Mouse (Mus musculus) neural tube, embryonic 11.5 days (tissue): ENCODE results near the gene Ccdc24. TPM values are rescaled to one million over a fixed set of nuclear protein-coding genes. Genes with fewer than 3 reads are reported as not detected.

Experiments used
- ATAC-seq: fragments of 200-750 bp; cut with Nextera tagmentation; 2 replicates; pipeline ENCODE4 v1.8.0; 2017; ENCODE audit warnings: moderate number of reproducible peaks, mild to moderate bottlenecking, moderate TSS enrichment, moderate library complexity; ENCODE audit not compliant: insufficient read depth, low FRiP score, low TSS enrichment
- DNase-seq: peaks from one replicate; pipeline ENCODE4 v3.0.0-alpha.2; 2015; ENCODE audit warnings: low spot score
- H3K27ac ChIP-seq: fragments of 300-500 bp; sonication (generic); 2 replicates; pipeline ENCODE4 v1.5.1; 2014; ENCODE audit warnings: low read depth, mild to moderate bottlenecking, low read length
- H3K27me3 ChIP-seq: fragments of 300-500 bp; sonication (generic); 2 replicates; pipeline ENCODE4 v1.6.1; 2014; ENCODE audit warnings: mild to moderate bottlenecking, low read length, mixed read lengths; ENCODE audit not compliant: control insufficient read depth, insufficient read depth
- H3K36me3 ChIP-seq: fragments of 300-500 bp; sonication (generic); 2 replicates; pipeline ENCODE4 v1.6.1; 2014; ENCODE audit warnings: mild to moderate bottlenecking, low read length, moderate library complexity, mixed read lengths; ENCODE audit not compliant: control insufficient read depth, insufficient read depth
- H3K4me1 ChIP-seq: fragments of 300-500 bp; sonication (generic); 2 replicates; pipeline ENCODE4 v1.6.1; 2014; ENCODE audit warnings: low read length, mixed read lengths; ENCODE audit not compliant: control insufficient read depth, insufficient read depth
- H3K4me2 ChIP-seq: fragments of 300-500 bp; sonication (generic); 2 replicates; pipeline ENCODE4 v1.6.1; 2014; ENCODE audit warnings: low read depth, mild to moderate bottlenecking, moderate library complexity
- H3K4me3 ChIP-seq: fragments of 300-500 bp; sonication (generic); 2 replicates; pipeline ENCODE4 v1.5.1; 2014; ENCODE audit warnings: low read depth, low read length
- H3K9ac ChIP-seq: fragments of 300-500 bp; sonication (generic); 2 replicates; pipeline ENCODE4 v1.6.1; 2014; ENCODE audit warnings: mild to moderate bottlenecking, low read length
- H3K9me3 ChIP-seq: fragments of 300-500 bp; sonication (generic); 2 replicates; pipeline ENCODE4 v1.6.1; 2016; ENCODE audit warnings: low read length; ENCODE audit not compliant: control insufficient read depth
- WGBS: fragments of 180-500 bp; shearing (Covaris S2); extraction: QIAGEN DNeasy Blood & Tissue Kit; methylation state at CpG from one replicate; pipeline ENCODE4 v1.1.7; 2014; 5-methylcytosine and 5-hydroxymethylcytosine counted together
- polyA plus RNA-seq: library from polyadenylated mRNA; unstranded; fragments of >200 nt; fragmentation: Nextera tagmentation; extraction: Ambion mirVana; gene quantifications from 2 replicates; pipeline ENCODE4 v1.2.1, GENCODE M21; 2014

Ccdc24 gene
- polyA plus RNA-seq, 1 experiment from 2014 or later, result 1.8 TPM

GRCm38 (mm10) chr4:117878703-117879102, 6.3 kb upstream of the Ccdc24 start:
- Histone ChIP-seq H3K9ac (no peak overlapping the region), H3K4me3 (no peak overlapping the region), H3K27me3 (no peaks in the 10 kb centered on the region), H3K9me3 (no peaks in the 10 kb centered on the region), H3K4me1 (peaks cover 12% of the 10 kb centered on the region), H3K4me2 (no peak overlapping the region), H3K36me3 (peaks cover 15% of the 10 kb centered on the region), H3K27ac (no peak overlapping the region)
- ATAC-seq (no peak), DNase-seq (no peak)
- 84% methylated on average over 5 of the region's 5 CpGs for WGBS

GRCm38 (mm10) chr4:117878301-117878700, 5.9 kb upstream of the Ccdc24 start:
- Histone ChIP-seq H3K9me3 (no peaks in the 10 kb centered on the region), H3K27ac (no peak overlapping the region), H3K9ac (no peak overlapping the region), H3K36me3 (peaks cover 15% of the 10 kb centered on the region), H3K4me1 (peaks cover 8% of the 10 kb centered on the region), H3K4me3 (no peak overlapping the region), H3K27me3 (no peaks in the 10 kb centered on the region), H3K4me2 (no peak overlapping the region)
- ATAC-seq (no peak), DNase-seq (no peak)
- WGBS, result 70% methylated on average over 10 of the region's 10 CpGs

GRCm38 (mm10) chr4:117873615-117874014, 1.3 kb upstream of the Ccdc24 start:
- no peaks in the 10 kb centered on the region for H3K9me3 ChIP-seq
- peaks cover 13% of the 10 kb centered on the region for H3K36me3 ChIP-seq
- DNase-seq (no peak), ATAC-seq (no peak)
- no peak overlapping the region for H3K9ac ChIP-seq
- no peak overlapping the region for H3K4me2 ChIP-seq
- H3K4me3 ChIP-seq, result no peak overlapping the region
- no peak overlapping the region for H3K27ac ChIP-seq
- 92% methylated on average over 9 of the region's 9 CpGs for WGBS
- no peaks in the 10 kb centered on the region for H3K27me3 ChIP-seq
- H3K4me1 ChIP-seq, result peaks cover 9% of the 10 kb centered on the region; the same call in 1 of the 2 replicates

GRCm38 (mm10) chr4:117871787-117872186, 570 bp downstream of the Ccdc24 start:
- no peak overlapping the region for H3K4me3 ChIP-seq
- no peaks in the 10 kb centered on the region for H3K9me3 ChIP-seq
- WGBS, result 63% methylated on average over 7 of the region's 7 CpGs
- H3K27me3 ChIP-seq, result no peaks in the 10 kb centered on the region
- H3K36me3 ChIP-seq, result peaks cover 10% of the 10 kb centered on the region
- H3K27ac ChIP-seq, result no peak overlapping the region
- no peak for DNase-seq
- no peak for ATAC-seq
- no peak overlapping the region for H3K4me2 ChIP-seq
- H3K4me1 ChIP-seq, result peaks cover 6% of the 10 kb centered on the region; the same call in 1 of the 2 replicates
- H3K9ac ChIP-seq, result no peak overlapping the region

GRCm38 (mm10) chr4:117870437-117870836, 1.9 kb downstream of the Ccdc24 start:
- ATAC-seq, result no peak
- no peaks in the 10 kb centered on the region for H3K27me3 ChIP-seq
- WGBS, result 90% methylated on average over 1 of the region's 1 CpGs

GRCm38 (mm10) chr4:117869317-117869716, 3.0 kb downstream of the Ccdc24 start:
- H3K4me2 ChIP-seq, result no peak overlapping the region
- H3K27me3 ChIP-seq, result no peaks in the 10 kb centered on the region
- H3K4me1 ChIP-seq, result peaks cover 6% of the 10 kb centered on the region
- no peak overlapping the region for H3K27ac ChIP-seq
- H3K9me3 ChIP-seq, result no peaks in the 10 kb centered on the region
- ATAC-seq (no peak), DNase-seq (no peak)
- H3K9ac ChIP-seq, result no peak overlapping the region
- WGBS, result 63% methylated on average over 9 of the region's 9 CpGs
- no peak overlapping the region for H3K4me3 ChIP-seq
- no peaks in the 10 kb centered on the region for H3K36me3 ChIP-seq

More at GRCm38 (mm10) chr4:117870437-117870836, 1.9 kb downstream of the Ccdc24 start:
- H3K4me3 ChIP-seq, result no peak overlapping the region
- H3K9me3 ChIP-seq, result no peaks in the 10 kb centered on the region
- DNase-seq, result no peak
- peaks cover 5% of the 10 kb centered on the region; the same call in 1 of the 2 replicates for H3K36me3 ChIP-seq
- peaks cover 6% of the 10 kb centered on the region for H3K4me1 ChIP-seq
- H3K4me2 ChIP-seq, result no peak overlapping the region; the same call in 1 of the 2 replicates
- no peak overlapping the region for H3K9ac ChIP-seq
- no peak overlapping the region for H3K27ac ChIP-seq

- no peak overlapping the region for H3K4me2 ChIP-seq
- ATAC-seq (peak; percentile 17; the same call in 1 of the 2 replicates), DNase-seq (peak; percentile 79)
- peak overlapping the region; percentile 3; the same call in 1 of the 2 replicates for H3K9ac ChIP-seq
- WGBS, result 14% methylated on average over 24 of the region's 24 CpGs
- no peaks in the 10 kb centered on the region for H3K36me3 ChIP-seq
- H3K9me3 ChIP-seq, result no peaks in the 10 kb centered on the region
- no peak overlapping the region for H3K27ac ChIP-seq
- no peak overlapping the region for H3K4me3 ChIP-seq
- no peaks in the 10 kb centered on the region for H3K27me3 ChIP-seq
- peaks cover 6% of the 10 kb centered on the region for H3K4me1 ChIP-seq
These were observed 4.5 kb downstream of the Ccdc24 start for GRCm38 (mm10) chr4:117867823-117868222.

GRCm38 (mm10) chr4:117867000-117867399, 5.4 kb downstream of the Ccdc24 start:
- Histone ChIP-seq H3K4me1 (no peaks in the 10 kb centered on the region; the same call in 1 of the 2 replicates), H3K4me2 (no peak overlapping the region), H3K4me3 (no peak overlapping the region), H3K27ac (no peak overlapping the region), H3K9ac (no peak overlapping the region), H3K36me3 (no peaks in the 10 kb centered on the region), H3K9me3 (no peaks in the 10 kb centered on the region), H3K27me3 (no peaks in the 10 kb centered on the region)
- no peak for ATAC-seq
- WGBS, result 76% methylated on average over 6 of the region's 6 CpGs
- no peak for DNase-seq

GRCm38 (mm10) chr4:117866083-117866482, 6.3 kb downstream of the Ccdc24 start:
- ATAC-seq, result no peak
- Histone ChIP-seq H3K9ac (no peak overlapping the region), H3K9me3 (no peaks in the 10 kb centered on the region), H3K4me2 (no peak overlapping the region), H3K36me3 (no peaks in the 10 kb centered on the region), H3K4me3 (no peak overlapping the region), H3K4me1 (no peaks in the 10 kb centered on the region; the same call in 1 of the 2 replicates), H3K27ac (no peak overlapping the region), H3K27me3 (no peaks in the 10 kb centered on the region)
- no peak for DNase-seq
- 73% methylated on average over 9 of the region's 9 CpGs for WGBS
